Mouse (Mus musculus) limb, embryonic 14.5 days (tissue): ENCODE results near the gene Tdp2. TPM values are rescaled to one million over a fixed set of nuclear protein-coding genes. Genes with fewer than 3 reads are reported as not detected.
"Not testable (repeated sequence)": the region's sequence is repeated elsewhere in the genome, so short reads cannot be mapped to it uniquely, and the experiment has no call there.

Source experiments
- ATAC-seq: fragments of 200-750 bp; cut with Nextera tagmentation; 2 replicates; pipeline ENCODE4 v1.8.0; 2017; ENCODE audit warnings: low read depth, moderate number of reproducible peaks, moderate TSS enrichment; ENCODE audit not compliant: low FRiP score
- DNase-seq: peaks from one replicate; pipeline ENCODE4 v3.0.0-alpha.2; 2015; ENCODE audit warnings: low spot score
- H3K27ac ChIP-seq: fragments of 300-500 bp; sonication (generic); replicated peaks from 2 replicates; pipeline ENCODE4 v1.5.1; 2014; ENCODE audit warnings: low read depth, mild to moderate bottlenecking, low read length, moderate library complexity, mixed read lengths
- H3K27me3 ChIP-seq: fragments of 300-500 bp; sonication (generic); 2 replicates; pipeline ENCODE4 v1.6.1; 2014; ENCODE audit warnings: low read length, mixed read lengths; ENCODE audit not compliant: control insufficient read depth, insufficient read depth
- H3K36me3 ChIP-seq: fragments of 300-500 bp; sonication (generic); 2 replicates; pipeline ENCODE4 v1.6.1; 2014; ENCODE audit warnings: mild to moderate bottlenecking, low read length, moderate library complexity, mixed read lengths; ENCODE audit not compliant: control insufficient read depth, insufficient read depth
- H3K4me1 ChIP-seq: fragments of 300-500 bp; sonication (generic); 2 replicates; pipeline ENCODE4 v1.6.1; 2014; ENCODE audit warnings: antibody characterized with exemption, low read length, mixed read lengths; ENCODE audit not compliant: control insufficient read depth, insufficient read depth
- H3K4me2 ChIP-seq: fragments of 300-500 bp; sonication (generic); replicated peaks from 2 replicates; pipeline ENCODE4 v1.6.1; 2014; ENCODE audit warnings: low read depth, mild to moderate bottlenecking, low read length, moderate library complexity; ENCODE audit not compliant: severe bottlenecking
- H3K4me3 ChIP-seq: fragments of 300-500 bp; sonication (generic); replicated peaks from 2 replicates; pipeline ENCODE4 v1.5.1; 2014; ENCODE audit warnings: low read length
- H3K9ac ChIP-seq: fragments of 300-500 bp; sonication (generic); 2 replicates; pipeline ENCODE4 v1.6.1; 2014; ENCODE audit warnings: mild to moderate bottlenecking, low read depth, low read length, moderate library complexity; ENCODE audit not compliant: severe bottlenecking
- H3K9me3 ChIP-seq: fragments of 300-500 bp; sonication (generic); 2 replicates; pipeline ENCODE4 v1.6.1; 2016; ENCODE audit warnings: low read length; ENCODE audit not compliant: control insufficient read depth
- POLR2A ChIP-seq: fragments of 200-500 bp; IDR thresholded peaks from 2 replicates; pipeline ENCODE4 v1.8.0; 2012; ENCODE audit warnings: inconsistent platforms, mild to moderate bottlenecking, moderate library complexity, borderline replicate concordance; ENCODE audit not compliant: insufficient read depth, insufficient read length; ENCODE audit errors: extremely low read depth
- WGBS: fragments of 180-500 bp; shearing (Covaris S2); extraction: QIAGEN DNeasy Blood & Tissue Kit; methylation state at CpG from one replicate; pipeline ENCODE4 v1.1.7; 2014; 5-methylcytosine and 5-hydroxymethylcytosine counted together
- polyA plus RNA-seq, 2 experiments: library from polyadenylated mRNA; depleted of rRNA in 1 of 2; stranded (reverse) in 1 of 2; unstranded in 1 of 2; fragments of >200 nt; fragmentation: Nextera tagmentation in 1 of 2; extraction: Ambion mirVana in 1 of 2; gene quantifications; 2 replicates each; pipeline versions ENCODE4 v1.2.1 to v1.2.3; 2012 to 2014

The Tdp2 gene
- polyA plus RNA-seq, 2 experiments: 41.5 to 66.9 TPM

DNA sequence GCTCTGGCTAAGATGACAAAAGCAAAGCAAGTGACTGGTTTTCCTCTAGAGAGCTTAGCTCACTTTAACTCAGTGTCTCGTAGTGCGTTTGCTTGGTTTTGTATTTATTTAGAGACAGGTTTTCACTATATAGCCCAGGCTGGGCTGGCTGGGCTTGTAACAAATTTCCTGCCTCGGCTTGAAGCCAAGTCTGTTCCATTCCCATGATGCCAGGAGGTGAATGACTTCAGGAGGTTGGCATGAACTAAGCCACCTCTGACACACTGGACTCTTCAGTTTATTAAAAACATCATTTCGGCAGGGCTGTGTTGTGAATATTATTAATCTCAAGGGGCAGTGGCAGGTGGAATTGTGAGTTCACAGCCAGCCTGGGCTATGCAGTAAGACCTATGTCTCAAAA is 5.9 kb upstream of the Tdp2 start:
- no peak overlapping the region for H3K27ac ChIP-seq
- ATAC-seq (0 out of 2 replicates have a peak, but pooled peaks have one; percentile 15), DNase-seq (no peak)
- 63% methylated on average over 4 of the region's 4 CpGs for WGBS
- 0 out of 2 replicates have a peak, but pooled peaks cover under 1% of the 10 kb centered on the region for H3K4me1 ChIP-seq
- H3K27me3 ChIP-seq: no peaks in the 10 kb centered on the region
- H3K9ac ChIP-seq: no peak overlapping the region
- H3K4me3 ChIP-seq: no peak overlapping the region
- H3K4me2 ChIP-seq: no peak overlapping the region
- no peak for TF ChIP-seq POLR2A
- H3K36me3 ChIP-seq: no peaks in the 10 kb centered on the region
- no peaks in the 10 kb centered on the region for H3K9me3 ChIP-seq

DNA sequence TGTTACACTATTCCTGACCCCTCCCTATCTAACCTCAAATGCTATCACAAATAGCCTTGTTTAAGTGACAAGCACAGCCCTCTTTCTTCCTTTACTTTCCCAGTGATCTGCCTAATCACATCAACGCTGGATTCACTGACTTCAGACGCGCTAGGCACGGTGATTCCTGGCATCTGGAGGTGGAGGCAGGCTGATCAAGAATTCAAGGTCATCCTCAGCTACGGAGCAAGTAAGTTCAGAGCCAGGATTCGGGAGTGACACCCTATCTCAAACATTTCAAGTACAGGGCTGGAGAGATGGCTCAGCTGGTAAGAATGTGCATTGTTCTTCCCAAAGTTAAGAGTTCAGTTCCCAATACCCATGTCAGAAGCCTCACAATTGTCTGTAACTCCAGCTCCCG is 5.4 kb upstream of the Tdp2 start:
- H3K9ac ChIP-seq: no peak overlapping the region
- ATAC-seq: no peak
- TF ChIP-seq POLR2A: no peak
- DNase-seq: no peak
- no peaks in the 10 kb centered on the region for H3K9me3 ChIP-seq
- H3K27ac ChIP-seq: no peak overlapping the region
- H3K4me3 ChIP-seq: no peak overlapping the region
- 0 out of 2 replicates have a peak, but pooled peaks cover 2% of the 10 kb centered on the region for H3K4me1 ChIP-seq
- no peaks in the 10 kb centered on the region for H3K27me3 ChIP-seq
- H3K4me2 ChIP-seq: no peak overlapping the region
- H3K36me3 ChIP-seq: no peaks in the 10 kb centered on the region
- 84% methylated on average over 7 of the region's 7 CpGs for WGBS

DNA sequence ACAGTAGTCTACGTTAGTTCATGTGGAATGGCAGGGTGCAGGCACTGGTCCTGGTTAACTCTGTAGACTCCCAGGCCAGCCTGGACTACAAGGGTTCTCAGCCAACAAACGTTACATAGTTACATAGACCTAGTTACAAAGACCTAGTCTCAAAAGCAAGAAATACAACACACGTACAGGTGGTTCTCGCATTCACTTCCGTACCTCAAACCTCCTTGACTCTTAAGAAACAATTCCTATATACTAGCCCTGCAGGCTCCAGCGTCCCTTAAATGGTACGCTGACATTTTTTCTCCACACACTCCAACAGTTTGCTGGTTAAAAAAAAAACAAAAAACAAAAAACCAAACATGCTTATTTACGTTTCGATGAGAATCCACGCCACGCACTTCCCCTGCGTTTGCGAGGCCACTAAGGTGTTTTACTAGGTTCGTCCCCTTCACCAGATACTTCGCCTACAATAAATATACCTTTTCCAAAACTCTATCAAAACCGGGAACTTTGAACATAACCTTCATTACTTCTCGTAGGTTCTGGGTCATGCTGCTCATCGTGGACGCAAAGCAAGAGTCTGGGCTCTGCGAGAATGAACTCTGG is 625 bp upstream of the Tdp2 start:
- H3K4me3 ChIP-seq: peak overlapping the region; percentile 94
- no peaks in the 10 kb centered on the region for H3K27me3 ChIP-seq
- ATAC-seq: no peak
- H3K27ac ChIP-seq: peak overlapping the region; percentile 70
- peaks cover 3% of the 10 kb centered on the region; the same call in 1 of the 2 replicates for H3K36me3 ChIP-seq
- peak overlapping the region; percentile 92 for H3K9ac ChIP-seq
- peak overlapping the region; percentile 74 for H3K4me2 ChIP-seq
- 2% methylated on average over 20 of the region's 20 CpGs for WGBS
- H3K4me1 ChIP-seq: peaks cover 20% of the 10 kb centered on the region
- no peaks in the 10 kb centered on the region for H3K9me3 ChIP-seq
- no peak for DNase-seq
- TF ChIP-seq POLR2A: no peak

- Histone ChIP-seq H3K9me3 (no peaks in the 10 kb centered on the region), H3K27me3 (no peaks in the 10 kb centered on the region), H3K4me2 (peak overlapping the region; percentile 74), H3K27ac (peak overlapping the region; percentile 86), H3K4me3 (peak overlapping the region; percentile 94), H3K4me1 (peaks cover 20% of the 10 kb centered on the region), H3K9ac (peak overlapping the region; percentile 92), H3K36me3 (peaks cover 4% of the 10 kb centered on the region; the same call in 1 of the 2 replicates)
- WGBS: 6% methylated on average over 20 of the region's 21 CpGs
- ATAC-seq (no peak), DNase-seq (no peak)
- no peak for TF ChIP-seq POLR2A
These were observed 792 bp downstream of the Tdp2 start for GRCm38 (mm10) chr13:24832131-24832810.

GRCm38 (mm10) chr13:24832811-24833155 is 1.3 kb downstream of the Tdp2 start:
- DNase-seq (no peak), ATAC-seq (no peak)
- peaks cover 20% of the 10 kb centered on the region for H3K4me1 ChIP-seq
- H3K36me3 ChIP-seq: peaks cover 4% of the 10 kb centered on the region; the same call in 1 of the 2 replicates
- peak overlapping the region; percentile 74 for H3K4me2 ChIP-seq
- H3K9me3 ChIP-seq: no peaks in the 10 kb centered on the region
- no peak overlapping the region for H3K27ac ChIP-seq
- peak overlapping the region; percentile 92 for H3K9ac ChIP-seq
- TF ChIP-seq POLR2A: no peak
- WGBS: 27% methylated on average over 2 of the region's 2 CpGs
- no peaks in the 10 kb centered on the region for H3K27me3 ChIP-seq
- peak overlapping the region; percentile 94 for H3K4me3 ChIP-seq

GRCm38 (mm10) chr13:24837765-24838164 is 6.3 kb downstream of the Tdp2 start:
- not testable (repeated sequence) for ATAC-seq, DNase-seq, H3K9ac ChIP-seq, H3K27me3 ChIP-seq, H3K27ac ChIP-seq, H3K4me3 ChIP-seq, H3K4me2 ChIP-seq, H3K9me3 ChIP-seq
- Histone ChIP-seq H3K4me1 (peaks cover 13% of the 10 kb centered on the region), H3K36me3 (peaks cover 16% of the 10 kb centered on the region; the same call in 1 of the 2 replicates)
- 91% methylated on average over 8 of the region's 8 CpGs for WGBS
